Mouse (Mus musculus) granulocyte monocyte progenitor cell, adult 5-6 weeks (primary cell): ENCODE results near the gene Taf4. TPM values are rescaled to one million over a fixed set of nuclear protein-coding genes. Genes with fewer than 3 reads are reported as not detected.
A peak's percentile ranks its signal among the peaks of the same experiment; 100 is the strongest.

ENCODE experiments used
- ATAC-seq: replicated peaks from 2 replicates; pipeline ENCODE4 v1.8.0; 2016; ENCODE audit warnings: mild to moderate bottlenecking, moderate TSS enrichment, inconsistent platforms; ENCODE audit not compliant: poor library complexity, severe bottlenecking
- total RNA-seq, 2 experiments: library from RNA; stranded (forward) in 1 of 2; stranded (reverse) in 1 of 2; fragments of 200-712, 200-1000 nt in 1 of 2; fragments of >200 nt in 1 of 2; fragmentation: Nextera tagmentation in 1 of 2; gene quantifications; 2 replicates each; pipeline ENCODE4 v1.2.3; 2014 to 2017

Taf4 gene
- total RNA-seq, 2 experiments from 2014 or later: 12.6 to 13.5 TPM

- no peak for ATAC-seq
Measured at GRCm38 (mm10) chr2:179984830-179985229, 8.4 kb upstream of the Taf4 start.

- no peak for ATAC-seq
Measured at GRCm38 (mm10) chr2:179982715-179983114, 6.3 kb upstream of the Taf4 start.

GRCm38 (mm10) chr2:179980616-179981015, 4.2 kb upstream of the Taf4 start:
- ATAC-seq: no peak

- ATAC-seq: no peak
Measured at GRCm38 (mm10) chr2:179979836-179980235, 3.4 kb upstream of the Taf4 start.

- ATAC-seq: no peak
Measured at GRCm38 (mm10) chr2:179978250-179978649, 1.8 kb upstream of the Taf4 start.

- no peak for ATAC-seq
Measured at GRCm38 (mm10) chr2:179977344-179978025, 1.0 kb upstream of the Taf4 start.

- ATAC-seq: no peak
Measured at GRCm38 (mm10) chr2:179976295-179976627, 185 bp downstream of the Taf4 start.

- no peak for ATAC-seq
Measured at GRCm38 (mm10) chr2:179975851-179976250, 595 bp downstream of the Taf4 start.

- ATAC-seq: 0 out of 2 replicates have a peak, but pooled peaks have one; percentile 3
Measured at GRCm38 (mm10) chr2:179974651-179975471, 1.6 kb downstream of the Taf4 start.

GRCm38 (mm10) chr2:179973871-179974628, 2.4 kb downstream of the Taf4 start:
- peak; percentile 27; the same call in 1 of the 2 replicates for ATAC-seq

GRCm38 (mm10) chr2:179972406-179972805, 4.0 kb downstream of the Taf4 start:
- ATAC-seq: no peak

- no peak for ATAC-seq
Measured at GRCm38 (mm10) chr2:179971891-179972290, 4.6 kb downstream of the Taf4 start.

- ATAC-seq: no peak
Measured at GRCm38 (mm10) chr2:179969137-179969536, 7.3 kb downstream of the Taf4 start.

- ATAC-seq: no peak
Measured at GRCm38 (mm10) chr2:179967633-179968032, 8.8 kb downstream of the Taf4 start.

- no peak for ATAC-seq
Measured at GRCm38 (mm10) chr2:179961420-179961819, 15.0 kb downstream of the Taf4 start.

- no peak for ATAC-seq
Measured at GRCm38 (mm10) chr2:179960327-179960726, 16.1 kb downstream of the Taf4 start.

GRCm38 (mm10) chr2:179959391-179959790, 17.1 kb downstream of the Taf4 start:
- ATAC-seq: no peak

GRCm38 (mm10) chr2:179951542-179952524, 24.6 kb downstream of the Taf4 start:
- no peak for ATAC-seq

GRCm38 (mm10) chr2:179948820-179949219, 27.6 kb downstream of the Taf4 start:
- peak; percentile 83 for ATAC-seq

GRCm38 (mm10) chr2:179947607-179948006, 28.8 kb downstream of the Taf4 start:
- ATAC-seq: no peak
